Mouse (Mus musculus): Measurements from ENCODE around the gene OR5BS1P.
"Not testable (repeated sequence)": the region's sequence is repeated elsewhere in the genome, so short reads cannot be mapped to it uniquely, and the experiment has no call there.

OR5BS1P gene

GRCm38 (mm10) chr15:98469596-98469995 lies at the start of gene OR5BS1P:
Gene OR5BS1P, plus strand, starts transcription at chr15:98469896.
- no peak for DNase-seq (ENCODE audit: low read depth, low spot score)

- DNase-seq (ENCODE audit: low read depth, low spot score): no peak
These were observed 48.8 kb upstream of the OR5BS1P start for GRCm38 (mm10) chr15:98420897-98421296.

- no peak for DNase-seq (ENCODE audit: low read depth, low spot score)
These were observed 45.4 kb upstream of the OR5BS1P start for GRCm38 (mm10) chr15:98424326-98424725.

GRCm38 (mm10) chr15:98424753-98425152 lies 44.9 kb upstream of the OR5BS1P start:
- no peak for DNase-seq (ENCODE audit: low read depth, low spot score)

GRCm38 (mm10) chr15:98425188-98425587 lies 44.5 kb upstream of the OR5BS1P start:
- DNase-seq (ENCODE audit: low read depth, low spot score): no peak

- DNase-seq (ENCODE audit: low read depth, low spot score): not testable (repeated sequence)
These were observed 38.8 kb upstream of the OR5BS1P start, which contains the start of gene Olfr282 for GRCm38 (mm10) chr15:98430925-98431324. Gene Olfr282, plus strand, starts transcription at chr15:98431225.

GRCm38 (mm10) chr15:98444561-98444960 lies 25.1 kb upstream of the OR5BS1P start:
- DNase-seq (ENCODE audit: low read depth, low spot score): no peak

- DNase-seq (ENCODE audit: low read depth, low spot score): no peak
These were observed 21.2 kb upstream of the OR5BS1P start for GRCm38 (mm10) chr15:98448521-98448920.

GRCm38 (mm10) chr15:98452288-98452687 lies 17.4 kb upstream of the OR5BS1P start, which contains the start of gene Olfr281:
Gene Olfr281, plus strand, starts transcription at chr15:98452588.
- no peak for DNase-seq (ENCODE audit: low read depth, low spot score)

- DNase-seq (ENCODE audit: low read depth, low spot score): no peak
These were observed 1.8 kb downstream of the OR5BS1P start for GRCm38 (mm10) chr15:98471539-98471938.

- DNase-seq (ENCODE audit: low read depth, low spot score): no peak
These were observed 5.3 kb downstream of the OR5BS1P start for GRCm38 (mm10) chr15:98474958-98475357.

GRCm38 (mm10) chr15:98475382-98475781 lies 5.7 kb downstream of the OR5BS1P start:
- DNase-seq (ENCODE audit: low read depth, low spot score): peak; percentile 67

- no peak for DNase-seq (ENCODE audit: low read depth, low spot score)
These were observed 6.6 kb downstream of the OR5BS1P start for GRCm38 (mm10) chr15:98476281-98476680.

- DNase-seq (ENCODE audit: low read depth, low spot score): no peak
These were observed 9.9 kb downstream of the OR5BS1P start for GRCm38 (mm10) chr15:98479568-98480102.

GRCm38 (mm10) chr15:98482701-98483100 lies 13.0 kb downstream of the OR5BS1P start, which contains the start of gene Lalba:
Gene Lalba, minus strand, starts transcription at chr15:98482721.
- no peak for DNase-seq (ENCODE audit: low read depth, low spot score)

GRCm38 (mm10) chr15:98483907-98484886 lies 14.5 kb downstream of the OR5BS1P start:
- peak; percentile 26 for DNase-seq (ENCODE audit: low read depth, low spot score)

GRCm38 (mm10) chr15:98486433-98487021 lies 16.8 kb downstream of the OR5BS1P start:
- peak; percentile 39 for DNase-seq (ENCODE audit: low read depth, low spot score)

GRCm38 (mm10) chr15:98491332-98491731 lies 21.6 kb downstream of the OR5BS1P start:
- no peak for DNase-seq (ENCODE audit: low read depth, low spot score)

- no peak for DNase-seq (ENCODE audit: low read depth, low spot score)
These were observed 22.4 kb downstream of the OR5BS1P start, which contains the start of gene Olfr279 for GRCm38 (mm10) chr15:98492102-98492501. Gene Olfr279, plus strand, starts transcription at chr15:98492402.

GRCm38 (mm10) chr15:98497631-98498030 lies 27.9 kb downstream of the OR5BS1P start:
- DNase-seq (ENCODE audit: low read depth, low spot score): no peak

GRCm38 (mm10) chr15:98503317-98503716 lies 33.6 kb downstream of the OR5BS1P start:
- no peak for DNase-seq (ENCODE audit: low read depth, low spot score)

GRCm38 (mm10) chr15:98504514-98504913 lies 34.8 kb downstream of the OR5BS1P start:
- DNase-seq (ENCODE audit: low read depth, low spot score): peak; percentile 87
